Mouse (Mus musculus): Measurements from ENCODE around the gene Dnm3.

GRCm38 (mm10) chr1:162346456-162347011 is 131.3 kb downstream of the Dnm3 start:
- TF ChIP-seq POLR2A (IDR thresholded peaks at IDR 0.05; ENCODE audit: borderline replicate concordance, extremely low read depth, insufficient read depth, insufficient read length, poor library complexity, severe bottlenecking), result no peak
- no peak for TF ChIP-seq CTCF (IDR thresholded peaks at IDR 0.05; ENCODE audit: borderline replicate concordance, extremely low read depth, insufficient read depth, insufficient read length)
